Mouse (Mus musculus): ENCODE data around the gene Defb29. TPM values are rescaled to one million over a fixed set of nuclear protein-coding genes. Genes with fewer than 3 reads are reported as not detected.
A peak's percentile ranks its signal among the peaks of the same experiment; 100 is the strongest.

Gene Defb29
- not detected for total RNA-seq (2021)

DNA sequence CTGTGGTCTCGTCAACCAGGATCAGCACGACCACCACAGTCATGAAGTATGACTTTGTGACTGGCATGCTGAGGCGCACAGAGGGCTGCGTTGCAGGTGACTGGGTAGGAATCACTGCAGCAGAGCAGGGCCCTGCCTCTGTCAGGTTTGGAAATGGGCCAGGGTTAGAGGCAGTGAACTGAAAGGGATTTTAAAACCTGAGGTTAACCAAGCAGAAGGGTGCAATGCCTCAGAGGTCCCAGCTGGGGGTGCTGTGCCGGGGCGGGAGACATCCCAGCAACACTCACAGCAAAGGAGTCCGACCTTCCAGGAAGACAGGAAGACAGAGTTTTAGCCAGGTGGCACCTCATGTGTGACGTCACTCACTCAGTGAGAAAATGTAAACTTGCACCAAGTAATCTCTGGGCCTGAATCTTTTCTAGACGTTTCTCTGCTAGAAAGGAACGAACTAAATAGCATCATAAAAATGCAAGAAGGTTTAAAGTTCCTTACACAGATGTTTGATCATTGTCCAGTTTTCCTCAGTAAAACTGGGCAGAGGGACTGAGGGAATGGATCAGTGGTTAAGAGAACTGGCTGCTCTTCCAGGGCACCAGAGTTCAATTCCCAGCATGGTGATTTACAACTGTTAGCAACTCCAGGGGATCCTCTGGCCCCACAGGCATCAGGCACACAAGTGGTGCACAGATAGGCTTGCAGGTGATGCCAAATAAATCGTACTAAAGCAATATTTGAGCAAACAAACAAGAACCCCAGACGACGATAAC is at the start of gene Defb29:
Gene Defb29, minus strand, starts transcription at position 155 of the 767 bp plus-strand sequence.
- intact Hi-C loops (cut with DNase I): loop anchor here (5.0 to 10.0 kb wide), 2 partner anchors 68 to 145 kb away; partner anchors contain the start of gene Sox12
- DNase-seq: no peak

DNA sequence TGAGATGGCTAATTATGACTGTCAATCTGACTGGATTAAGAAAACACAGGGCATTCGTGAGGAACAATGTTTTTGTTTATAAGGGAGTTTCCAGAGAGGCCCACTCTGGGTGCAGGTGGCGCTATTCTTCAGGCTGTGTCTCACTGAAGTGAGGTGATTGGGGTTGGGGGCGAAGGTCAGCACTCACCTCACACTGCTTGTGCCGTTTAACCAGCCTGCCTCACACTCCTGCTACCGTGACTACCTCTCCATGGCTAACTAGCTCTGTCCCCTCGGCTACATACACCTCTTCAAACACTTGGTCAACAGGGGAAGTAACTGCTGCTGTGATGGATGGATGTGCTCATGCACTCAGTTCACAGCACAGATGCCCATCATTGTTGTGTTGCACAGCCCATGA is 49.1 kb upstream of the Defb29 start:
- intact Hi-C loops (cut with DNase I): loop anchor here (5.0 to 10.0 kb wide), 2 partner anchors 137 to 194 kb away; partner anchors contain the start of gene Sox12
- DNase-seq: no peak

- intact Hi-C loops (cut with DNase I): loop anchor here (5.0 to 10.0 kb wide), 2 partner anchors 136 to 194 kb away; partner anchors contain the start of gene Sox12
- no peak for DNase-seq
Measured at GRCm38 (mm10) chr2:152588450-152588849, 48.6 kb upstream of the Defb29 start.

DNA sequence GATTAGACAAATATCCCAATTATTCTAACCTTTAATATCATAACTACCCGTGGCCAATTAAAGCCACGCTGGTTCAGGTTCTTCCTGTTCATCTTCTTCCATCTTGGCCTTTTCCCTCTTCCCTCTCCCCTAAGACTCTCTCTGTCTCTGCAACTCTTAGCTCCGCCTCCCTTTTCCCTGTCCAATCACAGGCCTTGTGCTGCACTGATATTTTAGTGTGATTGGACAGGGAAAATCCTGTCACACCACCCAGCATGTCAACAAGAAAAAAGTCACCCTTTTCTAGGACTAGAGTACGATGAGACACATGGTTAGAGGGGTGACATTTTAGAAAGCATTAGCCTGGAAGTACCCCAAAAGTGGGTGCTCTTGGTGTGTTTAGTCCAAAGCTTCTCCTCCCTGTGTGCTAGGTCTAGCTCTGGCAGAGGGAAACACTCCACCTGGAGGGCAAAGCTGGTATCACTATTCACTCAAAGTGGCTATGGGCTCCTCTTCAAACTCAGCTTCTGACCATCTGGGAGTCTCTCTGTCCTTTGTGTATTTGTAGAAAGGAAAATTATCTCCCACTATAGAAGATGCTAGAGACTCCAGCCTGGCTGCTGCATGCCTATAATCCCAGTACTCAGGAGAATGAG is 47.1 kb upstream of the Defb29 start:
- DNase-seq: no peak
- intact Hi-C loops (cut with DNase I): loop anchor here (5.0 to 10.0 kb wide), 2 partner anchors 135 to 192 kb away; partner anchors contain the start of gene Sox12

DNA sequence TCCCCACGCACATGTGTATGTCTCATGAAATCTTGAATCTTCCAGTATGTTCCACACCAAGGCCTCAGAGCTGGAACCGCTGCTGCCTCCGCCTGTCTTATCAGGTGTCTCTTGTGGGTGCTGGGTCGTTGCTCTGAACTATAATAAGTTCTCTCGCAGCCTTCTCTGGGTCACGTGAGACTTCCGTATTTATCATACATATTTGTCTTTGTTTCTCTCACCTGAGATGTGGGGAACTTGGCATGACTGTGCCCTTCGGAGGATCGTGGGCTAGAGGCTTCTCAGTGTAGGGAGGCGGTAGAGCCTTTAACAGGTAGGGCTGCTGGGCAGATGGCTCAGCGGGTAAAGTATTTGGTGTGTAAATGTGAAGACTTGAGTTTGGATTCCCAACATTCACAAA is 40.7 kb upstream of the Defb29 start:
- intact Hi-C loops (cut with DNase I): loop anchor here (10.0 kb wide), 1 partner anchor 186 kb away; the partner anchor contains the start of gene Sox12
- DNase-seq: no peak

- intact Hi-C loops (cut with DNase I): loop anchor here (10.0 kb wide), 1 partner anchor 185 kb away; the partner anchor contains the start of gene Sox12
- DNase-seq: no peak
Measured at GRCm38 (mm10) chr2:152580107-152580506, 40.2 kb upstream of the Defb29 start, which contains the start of gene Defb19. Gene Defb19, minus strand, starts transcription at chr2:152580312.

GRCm38 (mm10) chr2:152573484-152573883 is 33.6 kb upstream of the Defb29 start:
- intact Hi-C loops (cut with DNase I): no loop called here
- DNase-seq: no peak

GRCm38 (mm10) chr2:152572114-152572794 is 32.4 kb upstream of the Defb29 start, which contains the start of gene Defb21:
Gene Defb21, plus strand, starts transcription at chr2:152572744.
- intact Hi-C loops (cut with DNase I): no loop called here
- DNase-seq: no peak

DNA sequence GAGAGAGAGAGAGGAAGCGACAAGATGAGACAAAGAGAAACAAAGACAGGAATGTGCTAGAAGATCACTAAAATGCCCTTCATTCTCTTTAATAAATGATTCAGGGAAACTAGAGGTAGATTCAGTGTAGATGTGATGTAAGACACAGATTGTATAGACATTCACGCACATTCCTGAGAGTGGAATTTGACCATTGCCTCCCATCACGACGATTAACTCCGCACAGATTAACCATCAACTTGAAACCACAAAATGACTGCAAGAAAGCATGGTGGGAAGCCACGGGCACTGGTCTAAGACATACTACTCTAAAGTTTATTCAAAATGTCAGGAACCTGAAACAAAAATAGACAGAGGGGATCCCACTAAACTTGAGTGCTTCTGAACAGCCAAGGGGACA is 30.4 kb upstream of the Defb29 start:
- intact Hi-C loops (cut with DNase I): no loop called here
- no peak for DNase-seq

DNA sequence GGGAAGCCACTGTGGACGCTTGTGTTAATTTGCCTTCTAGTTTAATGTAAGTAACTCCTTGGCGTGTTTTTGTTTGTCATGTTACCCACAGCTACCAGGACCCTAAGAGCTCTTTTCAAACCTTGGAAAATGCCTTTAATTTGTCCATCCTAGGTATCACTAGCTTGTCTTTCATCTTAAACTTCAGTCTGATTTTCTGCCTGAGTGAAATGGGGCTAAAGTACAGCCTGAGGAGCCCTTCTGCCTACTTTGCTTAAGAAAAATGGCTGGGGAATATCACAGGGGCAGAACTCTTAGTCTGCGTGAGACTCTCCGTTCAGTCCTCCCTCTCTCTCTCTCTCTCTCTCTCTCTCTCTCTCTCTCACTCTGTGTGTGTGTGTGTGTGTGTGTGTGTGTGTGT is 30.0 kb upstream of the Defb29 start:
- intact Hi-C loops (cut with DNase I): no loop called here

DNA sequence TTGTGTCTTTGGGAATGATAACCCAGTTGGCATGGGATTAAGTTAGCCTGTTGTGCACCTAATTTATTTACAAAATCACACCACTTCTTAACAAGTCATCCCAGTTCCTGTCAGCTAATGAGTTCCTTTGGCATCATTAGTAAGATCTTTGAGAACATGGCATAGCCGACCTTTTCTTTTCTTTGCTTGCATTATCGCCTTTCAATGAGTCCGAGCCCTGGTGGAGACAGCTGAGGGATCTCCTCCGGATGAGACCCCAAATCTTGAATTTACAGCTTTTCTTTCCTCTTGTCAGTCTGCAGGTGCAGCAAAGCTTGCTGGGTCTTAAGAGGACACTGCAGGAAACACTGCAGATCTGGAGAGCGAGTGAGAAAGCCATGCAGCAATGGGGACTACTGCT is 29.1 kb upstream of the Defb29 start, which contains the start of gene Gm17416:
Gene Gm17416, plus strand, starts transcription at position 301 of the 400 bp plus-strand sequence.
- DNase-seq: no peak

More for the DNA sequence above, 30.0 kb upstream of the Defb29 start:
- DNase-seq: no peak

DNA sequence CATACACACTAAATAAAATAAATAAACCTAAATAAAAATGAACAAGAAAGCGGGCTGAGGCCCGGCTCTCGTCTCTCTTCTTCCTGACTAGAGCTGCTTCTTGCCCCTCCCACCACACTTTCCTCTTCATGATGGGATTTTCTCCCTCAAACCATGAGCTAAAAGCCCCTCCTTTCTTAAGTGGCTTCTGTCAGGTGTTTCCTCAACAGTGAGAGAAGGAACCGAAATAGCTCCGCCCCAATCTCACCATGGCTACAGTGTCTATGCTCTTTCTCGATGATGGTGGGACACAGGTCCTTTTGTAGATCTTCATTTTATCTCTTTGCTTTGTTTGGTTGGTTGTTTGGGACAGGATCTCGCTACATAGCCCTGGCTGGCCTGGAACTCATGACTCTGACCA is 16.8 kb upstream of the Defb29 start:
- intact Hi-C loops (cut with DNase I): no loop called here
- DNase-seq: no peak

More for the DNA sequence above, 29.1 kb upstream of the Defb29 start, which contains the start of gene Gm17416:
- intact Hi-C loops (cut with DNase I): no loop called here

DNA sequence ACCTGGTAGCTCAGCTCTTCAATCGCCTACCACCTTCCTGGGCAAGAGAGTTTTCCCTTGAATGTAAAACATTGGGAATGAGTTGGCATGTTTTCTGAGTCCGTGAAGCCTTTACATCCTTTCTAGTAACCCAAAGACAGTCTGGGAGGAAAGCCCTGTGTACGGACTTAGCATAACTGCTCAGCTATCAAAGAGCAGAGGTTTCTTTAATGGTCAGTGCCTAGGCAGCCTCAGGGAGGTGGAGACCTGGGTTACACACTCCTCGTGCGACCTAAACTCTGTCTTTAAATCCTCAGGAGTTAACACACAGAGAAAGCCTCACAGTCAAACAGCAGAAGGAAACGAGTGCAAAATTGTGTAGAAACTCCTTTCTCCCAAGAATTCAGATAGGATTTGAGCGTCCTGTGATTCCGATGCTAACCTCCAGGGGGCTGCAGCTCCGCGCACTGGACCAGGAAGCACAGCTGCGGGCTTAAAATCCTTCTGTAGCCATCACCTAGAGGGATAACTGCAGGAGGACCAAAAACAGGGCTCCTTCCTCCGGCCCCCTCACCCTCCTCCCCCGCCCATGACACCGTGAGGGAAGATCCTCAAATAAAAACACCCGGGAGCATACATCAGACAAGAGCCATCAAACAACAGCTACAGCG is 14.0 kb upstream of the Defb29 start:
- intact Hi-C loops (cut with DNase I): loop anchor here (2.0 kb wide), 1 partner anchor 47 kb away; no protein-coding TSS in a partner anchor
- DNase-seq: peak; percentile 44 to 65

DNA sequence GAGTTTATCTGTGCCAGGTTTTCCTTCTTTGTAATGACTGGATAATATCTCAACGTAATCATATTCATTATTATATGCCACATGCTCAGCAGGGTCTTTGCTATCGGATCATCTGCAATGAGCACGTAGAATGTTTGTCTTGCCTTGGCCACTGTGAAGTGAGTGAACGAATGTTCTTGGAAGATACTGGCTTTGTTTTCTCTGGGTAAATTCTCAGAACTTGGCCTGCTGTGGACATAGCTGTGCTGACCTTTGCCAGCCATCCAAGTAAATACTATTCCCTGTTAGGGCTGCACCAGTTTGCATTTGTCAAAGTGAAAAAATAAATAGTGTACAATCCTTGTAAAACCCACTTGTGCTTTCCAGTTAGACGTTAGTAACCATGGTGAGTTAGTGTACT is 8.2 kb upstream of the Defb29 start:
- intact Hi-C loops (cut with DNase I): loop anchor here (10.0 kb wide), 1 partner anchor 153 kb away; the partner anchor contains the start of gene Sox12
- DNase-seq: no peak

DNA sequence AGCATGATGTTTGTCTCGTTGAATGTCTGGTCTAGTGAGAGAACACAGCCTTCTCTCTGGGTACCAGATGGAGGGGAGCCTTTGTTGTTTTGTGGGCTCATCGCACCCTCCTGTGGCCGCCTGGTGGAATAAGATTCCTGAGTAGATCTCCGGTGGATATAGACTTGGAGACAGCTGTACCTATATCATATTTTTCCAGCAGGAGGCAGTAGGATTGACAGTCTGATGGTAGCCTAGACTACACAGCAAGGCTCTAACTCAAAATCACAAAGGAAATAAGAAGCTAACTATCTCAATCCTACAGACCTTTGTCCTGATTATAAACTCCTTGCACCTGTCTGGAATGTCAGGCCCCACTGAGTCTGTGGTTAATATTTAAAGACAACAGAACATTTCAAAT is 4.8 kb upstream of the Defb29 start:
- DNase-seq: peak; percentile 3 to 4
- intact Hi-C loops (cut with DNase I): loop anchor here (5.0 to 10.0 kb wide), 2 partner anchors 72 to 150 kb away; partner anchors contain the start of gene Sox12

DNA sequence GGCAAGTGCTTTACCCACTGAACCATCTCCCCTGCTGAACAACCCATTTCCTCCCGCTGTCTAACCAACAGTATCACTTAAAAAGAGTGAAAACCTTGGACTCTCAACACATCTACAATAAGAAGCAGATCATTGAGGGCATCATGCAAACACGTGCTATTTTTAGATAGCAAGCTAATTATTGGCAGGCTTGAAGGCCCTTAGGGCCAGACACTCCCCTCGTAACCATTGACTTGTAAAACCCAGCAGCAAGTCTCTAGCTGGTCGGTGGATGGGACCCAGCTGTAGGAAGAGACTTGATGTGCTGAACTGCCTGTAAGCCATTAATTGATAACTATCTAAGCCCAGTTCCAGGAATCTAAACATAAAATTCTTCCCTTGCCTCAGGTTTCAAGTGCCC is 3.6 kb upstream of the Defb29 start:
- no peak for DNase-seq
- intact Hi-C loops (cut with DNase I): loop anchor here (5.0 to 10.0 kb wide), 2 partner anchors 71 to 149 kb away; partner anchors contain the start of gene Sox12

- intact Hi-C loops (cut with DNase I): loop anchor here (5.0 to 10.0 kb wide), 2 partner anchors 71 to 148 kb away; partner anchors contain the start of gene Sox12
- DNase-seq: no peak
Measured at GRCm38 (mm10) chr2:152542897-152543296, 3.0 kb upstream of the Defb29 start.

GRCm38 (mm10) chr2:152541979-152542378 is 2.1 kb upstream of the Defb29 start:
- intact Hi-C loops (cut with DNase I): loop anchor here (5.0 to 10.0 kb wide), 2 partner anchors 70 to 147 kb away; partner anchors contain the start of gene Sox12
- no peak for DNase-seq

DNA sequence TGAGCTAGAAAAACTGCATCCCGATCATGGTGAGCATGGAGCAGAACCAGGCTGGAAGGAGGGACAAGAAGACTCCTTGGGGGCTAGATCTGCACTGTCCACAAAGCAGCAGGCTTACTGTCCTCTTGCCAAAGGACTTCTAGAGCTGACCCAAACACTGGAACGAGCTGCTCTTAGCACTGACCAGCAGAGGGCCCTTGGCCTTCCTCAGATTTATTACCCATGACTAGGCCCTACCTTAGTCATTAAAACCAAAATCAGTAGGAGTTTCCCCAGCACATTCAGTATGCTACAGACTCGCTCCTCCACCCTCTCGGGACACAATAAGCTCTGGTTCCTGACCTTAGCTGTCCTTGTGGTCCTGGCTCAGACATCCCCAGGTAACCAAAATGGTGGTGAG is 21.9 kb downstream of the Defb29 start, which contains the start of gene Defb28:
Gene Defb28, plus strand, starts transcription at position 275 of the 400 bp plus-strand sequence.
- intact Hi-C loops (cut with DNase I): no loop called here
- DNase-seq: no peak

GRCm38 (mm10) chr2:152516084-152516483 is 23.8 kb downstream of the Defb29 start:
- no peak for DNase-seq
- intact Hi-C loops (cut with DNase I): no loop called here

All from heart, postnatal 36 days (tissue).